Mouse (Mus musculus) mesoderm, embryonic 11.5 days (tissue): ENCODE measurements around the gene Arhgap29.

Experiments
- DNase-seq: peaks from one replicate; pipeline ENCODE4 v3.0.0-alpha.2; 2012; ENCODE audit warnings: low read depth, low spot score

Arhgap29 gene

GRCm38 (mm10) chr3:122064556-122065410 is 112.4 kb downstream of the Arhgap29 start:
- no peak for DNase-seq
